Mouse (Mus musculus) kidney, postnatal 0 days (tissue): ENCODE data around the gene Srebf2. TPM values are rescaled to one million over a fixed set of nuclear protein-coding genes. Genes with fewer than 3 reads are reported as not detected.
"Not testable (repeated sequence)": the region's sequence is repeated elsewhere in the genome, so short reads cannot be mapped to it uniquely, and the experiment has no call there.

Experiments used
- ATAC-seq: fragments of 200-750 bp; cut with Nextera tagmentation; replicated peaks from 2 replicates; pipeline ENCODE4 v1.8.0; 2017; ENCODE audit warnings: low read depth, moderate number of reproducible peaks, moderate TSS enrichment, moderate library complexity; ENCODE audit not compliant: low FRiP score
- DNase-seq: peaks from one replicate; pipeline ENCODE4 v3.0.0-alpha.2; 2016; ENCODE audit warnings: low spot score
- H3K27ac ChIP-seq: fragments of 300-500 bp; sonication (generic); 2 replicates; pipeline ENCODE4 v1.5.1; 2014; ENCODE audit warnings: mild to moderate bottlenecking
- H3K27me3 ChIP-seq: fragments of 300-500 bp; sonication (generic); 2 replicates; pipeline ENCODE4 v1.6.1; 2014; ENCODE audit warnings: low read length, mixed read lengths; ENCODE audit not compliant: insufficient read depth
- H3K36me3 ChIP-seq: fragments of 300-500 bp; sonication (generic); 2 replicates; pipeline ENCODE4 v1.6.1; 2014; ENCODE audit warnings: low read length, mixed read lengths; ENCODE audit not compliant: insufficient read depth
- H3K4me1 ChIP-seq: fragments of 300-500 bp; sonication (generic); replicated peaks from 2 replicates; pipeline ENCODE4 v1.6.1; 2014; ENCODE audit warnings: antibody characterized with exemption, low read length, mixed read lengths; ENCODE audit not compliant: insufficient read depth
- H3K4me2 ChIP-seq: fragments of 300-500 bp; sonication (generic); 2 replicates; pipeline ENCODE4 v1.6.1; 2014; ENCODE audit warnings: mild to moderate bottlenecking, low read length, moderate library complexity, mixed read lengths
- H3K4me3 ChIP-seq: fragments of 300-500 bp; sonication (generic); replicated peaks from 2 replicates; pipeline ENCODE4 v1.5.1; 2014; ENCODE audit warnings: low read depth, low read length
- H3K9ac ChIP-seq: fragments of 300-500 bp; sonication (generic); 2 replicates; pipeline ENCODE4 v1.6.1; 2014; ENCODE audit warnings: low read depth, low read length
- H3K9me3 ChIP-seq: fragments of 300-500 bp; sonication (generic); replicated peaks from 2 replicates; pipeline ENCODE4 v1.6.1; 2016; ENCODE audit warnings: low read length, inconsistent platforms, mixed read lengths
- CTCF ChIP-seq: IDR thresholded peaks from 2 replicates; pipeline ENCODE4 v1.5.1; 2016; ENCODE audit warnings: antibody characterized with exemption, low read depth, mild to moderate bottlenecking, moderate library complexity
- WGBS: fragments of 180-500 bp; shearing (Covaris S2); extraction: QIAGEN DNeasy Blood & Tissue Kit; methylation state at CpG from one replicate; pipeline ENCODE4 v1.1.7; 2014; 5-methylcytosine and 5-hydroxymethylcytosine counted together
- polyA plus RNA-seq: library from polyadenylated mRNA; unstranded; fragments of >200 nt; fragmentation: Nextera tagmentation; extraction: Ambion mirVana; gene quantifications from 2 replicates; pipeline ENCODE4 v1.2.1, GENCODE M21; 2015

The Srebf2 gene
- 89.0 and 98.5 TPM in 2 replicates for polyA plus RNA-seq

DNA sequence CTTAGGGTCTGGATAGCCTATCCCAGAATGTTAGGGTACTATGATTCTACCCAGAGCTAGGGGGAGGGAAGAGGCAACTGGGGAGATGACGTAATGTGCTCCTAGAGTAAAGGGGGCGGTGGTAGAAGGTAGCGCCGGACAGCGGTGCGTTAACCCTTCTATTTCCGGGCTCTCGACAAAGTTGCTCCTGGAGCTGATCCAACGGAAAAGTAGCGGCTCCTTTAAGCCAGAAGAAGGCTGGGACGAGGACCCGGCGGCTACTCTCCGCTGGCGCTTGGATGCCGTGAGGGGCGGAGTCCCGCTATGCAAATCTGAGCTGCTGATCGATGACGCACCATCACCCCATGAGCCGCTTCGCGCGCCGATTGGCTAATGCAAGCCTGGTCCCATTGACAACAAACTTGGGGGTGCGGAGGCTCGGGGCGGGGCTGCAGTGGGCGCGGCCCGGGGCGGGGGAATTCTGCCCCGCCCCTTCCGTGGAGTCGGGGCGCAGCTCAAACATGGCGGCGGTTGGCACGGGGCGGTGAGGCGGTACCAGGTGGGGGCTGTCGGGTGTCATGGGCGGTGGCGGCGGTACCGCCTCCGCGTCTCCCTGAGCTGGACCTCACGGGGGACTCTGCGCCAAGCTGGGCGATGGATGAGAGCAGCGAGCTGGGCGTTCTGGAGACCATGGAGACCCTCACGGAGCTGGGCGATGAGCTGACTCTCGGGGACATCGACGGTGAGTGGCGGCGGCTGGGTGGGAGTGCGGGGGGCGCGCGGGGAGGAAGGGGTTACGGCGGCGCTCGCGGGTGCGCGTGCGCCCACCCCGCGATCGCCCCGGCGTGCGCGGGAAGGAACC is at the start of gene Srebf2:
Gene Srebf2, plus strand, starts transcription at position 412 of the 841 bp plus-strand sequence.
- Histone ChIP-seq H3K36me3 (no peaks in the 10 kb centered on the region), H3K9me3 (no peaks in the 10 kb centered on the region), H3K27me3 (no peaks in the 10 kb centered on the region), H3K9ac (peak within 1 kb of the TSS; percentile 87), H3K27ac (peak within 1 kb of the TSS; percentile 92), H3K4me3 (peak within 1 kb of the TSS; percentile 92), H3K4me2 (peak within 1 kb of the TSS; percentile 89), H3K4me1 (0 out of 2 replicates have a peak, but pooled peaks cover 8% of the 10 kb centered on the region)
- under 1% methylated on average over 65 of the region's 79 CpGs for WGBS
- ATAC-seq (peak; percentile 95), DNase-seq (peak; percentile 99)
- no peak; the same call in 1 of the 2 replicates for TF ChIP-seq CTCF

DNA sequence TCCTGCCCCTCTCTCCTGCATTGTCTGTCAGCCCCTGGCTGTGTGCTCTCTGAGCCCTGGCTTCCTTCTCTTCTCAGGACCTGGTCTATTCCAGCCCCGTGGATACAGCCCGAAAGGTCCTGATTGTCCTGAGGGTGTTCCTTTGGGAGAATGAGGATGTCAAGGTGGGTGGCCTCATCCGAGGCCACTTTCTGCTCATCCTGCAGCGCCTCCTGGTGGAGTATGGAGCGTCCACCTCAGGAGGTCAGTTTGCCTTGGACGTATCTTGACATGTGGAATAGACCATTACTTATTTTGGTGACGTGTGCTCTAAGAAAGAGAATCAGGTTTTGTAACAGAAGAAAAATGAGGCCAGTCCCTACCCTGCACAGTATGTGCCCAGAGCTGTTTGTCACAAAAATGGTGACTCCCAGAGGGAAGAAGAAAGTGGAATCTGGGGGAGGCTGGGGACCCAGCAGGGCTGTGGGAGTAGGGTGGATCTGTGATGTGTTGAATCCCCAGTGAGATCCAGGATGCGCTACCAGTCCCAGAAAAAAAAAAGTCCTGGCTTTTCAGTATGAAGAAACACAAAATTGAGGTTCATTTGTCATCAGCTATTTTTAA is 39.9 kb upstream of the Srebf2 start:
- H3K4me3 ChIP-seq = no peak overlapping the region
- H3K9ac ChIP-seq = no peak overlapping the region
- H3K9me3 ChIP-seq = no peaks in the 10 kb centered on the region
- H3K4me2 ChIP-seq = no peak overlapping the region
- H3K27ac ChIP-seq = no peak overlapping the region
- TF ChIP-seq CTCF = peak; percentile 78
- no peaks in the 10 kb centered on the region for H3K36me3 ChIP-seq
- WGBS = 9% methylated on average over 8 of the region's 8 CpGs
- no peaks in the 10 kb centered on the region for H3K4me1 ChIP-seq
- DNase-seq (peak; percentile 67), ATAC-seq (0 out of 2 replicates have a peak, but pooled peaks have one; percentile 21)
- no peaks in the 10 kb centered on the region for H3K27me3 ChIP-seq

DNA sequence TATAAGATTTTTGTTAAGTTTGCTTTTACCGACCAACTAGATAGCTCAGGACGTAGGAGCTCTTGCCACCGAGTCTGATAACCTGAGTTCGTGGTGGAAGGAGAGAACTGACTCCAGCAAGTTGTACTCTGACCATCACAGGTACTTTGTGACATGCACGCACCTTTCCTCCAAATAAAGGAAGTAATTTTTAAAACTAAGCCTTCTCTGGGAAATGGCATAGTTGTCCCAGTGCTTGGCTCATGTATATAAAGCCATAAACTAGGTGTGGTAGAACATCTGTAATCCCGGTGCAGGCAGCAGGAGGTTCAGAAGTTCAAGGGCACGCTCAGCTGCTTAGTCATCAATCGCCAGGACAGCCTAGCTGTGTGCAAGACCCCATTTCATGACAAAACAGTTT is 26.4 kb upstream of the Srebf2 start:
- WGBS = 77% methylated on average over 8 of the region's 8 CpGs
- Histone ChIP-seq H3K9me3 (no peaks in the 10 kb centered on the region), H3K27ac (no peak overlapping the region), H3K4me1 (no peaks in the 10 kb centered on the region), H3K4me2 (no peak overlapping the region), H3K9ac (no peak overlapping the region), H3K36me3 (no peaks in the 10 kb centered on the region), H3K4me3 (no peak overlapping the region), H3K27me3 (no peaks in the 10 kb centered on the region)
- no peak for TF ChIP-seq CTCF
- no peak for DNase-seq
- no peak for ATAC-seq

DNA sequence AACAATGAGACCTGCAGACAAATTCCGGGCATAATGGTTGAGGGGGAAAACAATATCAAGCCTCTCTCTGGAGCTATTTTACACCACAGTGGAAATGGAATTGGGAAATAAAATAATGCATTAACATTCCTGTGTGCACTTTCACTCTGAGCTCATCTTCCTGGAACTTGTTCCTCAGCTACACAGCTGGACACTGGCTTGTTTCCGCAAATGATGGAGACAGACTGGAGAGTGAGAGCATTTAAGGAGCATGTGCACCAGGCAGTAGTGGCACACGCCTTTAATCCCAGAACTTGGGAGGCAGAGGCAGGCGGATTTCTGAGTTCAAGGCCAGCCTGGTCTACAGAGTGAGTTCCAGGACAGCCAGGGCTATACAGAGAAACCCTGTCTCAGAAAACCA is 20.3 kb upstream of the Srebf2 start:
- H3K27ac ChIP-seq, H3K9me3 ChIP-seq, H3K36me3 ChIP-seq, H3K4me1 ChIP-seq, H3K27me3 ChIP-seq, H3K4me3 ChIP-seq, ATAC-seq, DNase-seq, H3K9ac ChIP-seq, H3K4me2 ChIP-seq: not testable (repeated sequence)
- WGBS = 85% methylated on average over 4 of the region's 4 CpGs

DNA sequence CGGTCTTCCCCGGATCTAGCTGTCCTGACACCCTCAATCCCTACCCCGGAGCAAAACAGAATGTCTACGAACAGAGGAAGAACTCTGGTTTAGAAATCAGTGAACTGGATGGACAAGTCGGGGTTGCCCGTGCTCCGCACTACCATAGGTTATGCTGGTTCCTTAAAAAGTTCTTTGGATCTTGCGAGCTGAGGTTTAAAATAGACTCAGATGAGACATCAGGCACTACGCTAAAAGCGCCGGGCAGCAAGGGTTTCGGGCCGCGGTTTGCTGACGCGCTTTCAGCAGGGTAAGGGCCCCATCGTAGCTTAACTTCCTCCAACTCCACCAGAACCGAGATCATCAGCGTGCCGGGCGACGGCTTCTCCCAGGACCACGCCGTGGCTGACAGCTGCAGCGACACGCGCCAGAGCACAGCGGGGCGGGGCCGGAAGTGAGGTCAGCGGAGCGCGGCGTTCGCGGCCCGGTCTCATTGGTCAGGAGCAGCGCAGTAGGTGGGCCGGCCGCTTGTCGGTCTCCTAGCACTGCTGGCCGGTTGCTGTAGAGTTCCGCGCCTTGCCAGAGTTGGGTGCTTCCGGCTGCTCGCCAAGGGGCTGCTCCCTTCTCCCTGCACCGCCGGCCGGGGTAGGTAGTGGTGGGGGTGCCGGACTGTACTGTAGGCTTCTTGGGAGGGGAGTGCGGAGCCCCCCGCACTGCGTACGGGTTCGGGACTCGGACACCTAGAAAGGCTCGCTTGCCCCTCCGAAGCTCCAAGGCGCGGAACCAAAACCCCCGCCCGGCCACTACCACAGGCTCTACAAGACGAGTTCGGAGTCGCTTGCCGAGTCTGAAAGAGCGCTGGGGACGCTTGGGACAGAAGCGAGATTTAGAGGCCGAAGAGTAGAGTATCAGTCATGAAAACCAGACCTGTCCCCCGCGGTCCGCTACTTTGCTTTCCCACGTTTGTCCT is 19.3 kb upstream of the Srebf2 start, which contains the start of gene Ccdc134:
Gene Ccdc134, plus strand, starts transcription at position 497 of the 949 bp plus-strand sequence.
- WGBS = under 1% methylated on average over 74 of the region's 74 CpGs
- H3K9ac ChIP-seq = peak within 1 kb of the TSS; percentile 58
- H3K4me2 ChIP-seq = peak within 1 kb of the TSS; percentile 82
- H3K36me3 ChIP-seq = no peaks in the 10 kb centered on the region
- DNase-seq = peak; percentile 98
- H3K9me3 ChIP-seq = no peaks in the 10 kb centered on the region
- H3K27ac ChIP-seq = peak within 1 kb of the TSS; percentile 8; the same call in 1 of the 2 replicates
- H3K4me1 ChIP-seq = no peaks in the 10 kb centered on the region; the same call in 1 of the 2 replicates
- H3K4me3 ChIP-seq = peak within 1 kb of the TSS; percentile 71
- H3K27me3 ChIP-seq = no peaks in the 10 kb centered on the region
- peak; percentile 6; the same call in 1 of the 2 replicates for TF ChIP-seq CTCF
- ATAC-seq = peak; percentile 99
